Mouse (Mus musculus) heart, embryonic 15.5 days (tissue): Measurements from ENCODE around the gene Gpr15. TPM values are rescaled to one million over a fixed set of nuclear protein-coding genes. Genes with fewer than 3 reads are reported as not detected.

Experiments
- ATAC-seq: fragments of 200-750 bp; cut with Nextera tagmentation; replicated peaks from 2 replicates; pipeline ENCODE4 v1.8.0; 2017; ENCODE audit warnings: low read depth, moderate TSS enrichment; ENCODE audit not compliant: insufficient number of reproducible peaks, insufficient read depth, low FRiP score
- H3K27ac ChIP-seq: fragments of 300-500 bp; sonication (generic); 2 replicates; pipeline ENCODE4 v1.5.1; 2015; ENCODE audit warnings: mild to moderate bottlenecking, inconsistent platforms
- H3K27me3 ChIP-seq: fragments of 300-500 bp; sonication (generic); 2 replicates; pipeline ENCODE4 v1.6.1; 2015; ENCODE audit warnings: inconsistent platforms
- H3K36me3 ChIP-seq: fragments of 300-500 bp; sonication (generic); 2 replicates; pipeline ENCODE4 v1.6.1; 2015; ENCODE audit warnings: mild to moderate bottlenecking, inconsistent platforms
- H3K4me1 ChIP-seq: fragments of 300-500 bp; sonication (generic); replicated peaks from 2 replicates; pipeline ENCODE4 v1.6.1; 2015; ENCODE audit warnings: inconsistent platforms
- H3K4me2 ChIP-seq: fragments of 300-500 bp; sonication (generic); 2 replicates; pipeline ENCODE4 v1.6.1; 2015; ENCODE audit warnings: inconsistent platforms, mild to moderate bottlenecking, moderate library complexity
- H3K4me3 ChIP-seq: fragments of 300-500 bp; sonication (generic); 2 replicates; pipeline ENCODE4 v1.5.1; 2015; ENCODE audit warnings: mild to moderate bottlenecking, inconsistent platforms
- H3K9ac ChIP-seq: fragments of 300-500 bp; sonication (generic); 2 replicates; pipeline ENCODE4 v1.6.1; 2015; ENCODE audit warnings: mild to moderate bottlenecking, inconsistent platforms
- H3K9me3 ChIP-seq: fragments of 300-500 bp; sonication (generic); replicated peaks from 2 replicates; pipeline ENCODE4 v1.6.1; 2016; ENCODE audit warnings: inconsistent platforms
- WGBS: fragments of 180-500 bp; shearing (Covaris S2); methylation state at CpG from one replicate; pipeline ENCODE4 v1.1.7; 2015; ENCODE audit warnings: mixed read lengths; 5-methylcytosine and 5-hydroxymethylcytosine counted together
- microRNA-seq: library from miRNA; unstranded; fragments of <30 nt; microRNA quantifications from one replicate; pipeline ENCODE4, GENCODE M21; 2016
- polyA plus RNA-seq: library from polyadenylated mRNA; unstranded; fragments of >200 nt; fragmentation: Nextera tagmentation; extraction: Ambion mirVana; gene quantifications from 2 replicates; pipeline ENCODE4 v1.2.1, GENCODE M21; 2015

Gpr15 gene
- polyA plus RNA-seq, 1 experiment from 2014 or later = not detected

GRCm38 (mm10) chr16:58669917-58670630, 48.8 kb downstream of the Gpr15 start, which contains the start of gene Cpox:
Gene Cpox (plus strand): TSS chr16:58670292.
- Histone ChIP-seq H3K4me3 (peak within 1 kb of the TSS; percentile 77), H3K9me3 (no peaks in the 10 kb centered on the region), H3K27ac (peak within 1 kb of the TSS; percentile 89), H3K36me3 (peaks cover 21% of the 10 kb centered on the region), H3K27me3 (no peaks in the 10 kb centered on the region), H3K4me1 (peaks cover 22% of the 10 kb centered on the region), H3K4me2 (peak within 1 kb of the TSS; percentile 85), H3K9ac (peak within 1 kb of the TSS; percentile 78)
- WGBS = under 1% methylated on average over 48 of the region's 51 CpGs
- ATAC-seq = peak; percentile 96

GRCm38 (mm10) chr16:58669264-58669663, 49.6 kb downstream of the Gpr15 start:
- Histone ChIP-seq H3K4me3 (peak overlapping the region; percentile 77), H3K36me3 (peaks cover 13% of the 10 kb centered on the region), H3K4me1 (peaks cover 22% of the 10 kb centered on the region), H3K4me2 (peak overlapping the region; percentile 85), H3K27me3 (no peaks in the 10 kb centered on the region), H3K27ac (peak overlapping the region; percentile 89), H3K9ac (peak overlapping the region; percentile 78), H3K9me3 (no peaks in the 10 kb centered on the region)
- WGBS = 17% methylated on average over 5 of the region's 5 CpGs
- ATAC-seq = no peak

- 70% methylated on average over 3 of the region's 3 CpGs for WGBS
Measured at GRCm38 (mm10) chr16:58668586-58668985, 50.3 kb downstream of the Gpr15 start.

More at GRCm38 (mm10) chr16:58668586-58668985, 50.3 kb downstream of the Gpr15 start:
- Histone ChIP-seq H3K9ac (no peak overlapping the region), H3K4me2 (no peak overlapping the region), H3K4me1 (peaks cover 22% of the 10 kb centered on the region), H3K36me3 (peaks cover 6% of the 10 kb centered on the region; the same call in 1 of the 2 replicates), H3K4me3 (no peak overlapping the region), H3K9me3 (no peaks in the 10 kb centered on the region), H3K27me3 (no peaks in the 10 kb centered on the region), H3K27ac (peak overlapping the region; percentile 89)
- ATAC-seq = no peak

Small RNAs within 50 kb of the gene (microRNA-seq; reads per million reads assigned to microRNA genes)
- gene Gm27564 = not detected

Other genes with a start within 250 kb of the Gpr15 start
- gene St3gal6, start 194.8 kb downstream of the Gpr15 start, polyA plus RNA-seq = 16.5 and 17.5 TPM in 2 replicates
- gene Gm813, start 102.1 kb downstream of the Gpr15 start, polyA plus RNA-seq = not detected in 2 replicates
- gene E330017A01Rik, start 80.3 kb downstream of the Gpr15 start, polyA plus RNA-seq = not detected in 2 replicates
- 32.0 and 41.1 TPM in 2 replicates for gene Cpox, start 48.8 kb downstream of the Gpr15 start, polyA plus RNA-seq
- 92.9 and 93.1 TPM in 2 replicates for gene Cldnd1, start 8.8 kb upstream of the Gpr15 start, polyA plus RNA-seq
- not detected in 2 replicates for gene Olfr172, start 44.1 kb upstream of the Gpr15 start, polyA plus RNA-seq
- not detected in 2 replicates for gene Olfr173, start 81.2 kb upstream of the Gpr15 start, polyA plus RNA-seq
- not detected in 2 replicates for gene Olfr175-ps1, start 107.7 kb upstream of the Gpr15 start, polyA plus RNA-seq
- not detected in 2 replicates for gene Olfr177, start 155.7 kb upstream of the Gpr15 start, polyA plus RNA-seq
- gene Olfr178, start 173.0 kb upstream of the Gpr15 start, polyA plus RNA-seq = not detected in 2 replicates
- not detected in 2 replicates for gene Olfr181, start 209.7 kb upstream of the Gpr15 start, polyA plus RNA-seq
- gene Olfr180, start 210.3 kb upstream of the Gpr15 start, polyA plus RNA-seq = not detected in 2 replicates